Mouse (Mus musculus) stomach, postnatal 0 days (tissue): ENCODE measurements around the gene Epb41. TPM values are rescaled to one million over a fixed set of nuclear protein-coding genes. Genes with fewer than 3 reads are reported as not detected.

Experiments
- ATAC-seq: fragments of 200-750 bp; cut with Nextera tagmentation; 2 replicates; pipeline ENCODE4 v1.8.0; 2017; ENCODE audit not compliant: low FRiP score, low TSS enrichment
- DNase-seq: peaks from one replicate; pipeline ENCODE4 v3.0.0-alpha.2; 2016; ENCODE audit warnings: low spot score
- H3K27ac ChIP-seq: fragments of 300-500 bp; sonication (generic); replicated peaks from 2 replicates; pipeline ENCODE4 v1.5.1; 2014; ENCODE audit warnings: mild to moderate bottlenecking, control low read depth
- H3K27me3 ChIP-seq: fragments of 300-500 bp; sonication (generic); 2 replicates; pipeline ENCODE4 v1.6.1; 2014; ENCODE audit warnings: low read length; ENCODE audit not compliant: control insufficient read depth, insufficient read depth
- H3K36me3 ChIP-seq: fragments of 300-500 bp; sonication (generic); 2 replicates; pipeline ENCODE4 v1.6.1; 2014; ENCODE audit warnings: low read length, mixed read lengths; ENCODE audit not compliant: control insufficient read depth, insufficient read depth
- H3K4me1 ChIP-seq: fragments of 300-500 bp; sonication (generic); replicated peaks from 2 replicates; pipeline ENCODE4 v1.6.1; 2014; ENCODE audit warnings: antibody characterized with exemption; ENCODE audit not compliant: control insufficient read depth, insufficient read depth
- H3K4me2 ChIP-seq: fragments of 300-500 bp; sonication (generic); replicated peaks from 2 replicates; pipeline ENCODE4 v1.6.1; 2014; ENCODE audit warnings: low read depth, mild to moderate bottlenecking, control low read depth, moderate library complexity
- H3K4me3 ChIP-seq: fragments of 300-500 bp; sonication (generic); 2 replicates; pipeline ENCODE4 v1.5.1; 2014; ENCODE audit warnings: low read depth, low read length, control low read depth
- H3K9ac ChIP-seq: fragments of 300-500 bp; sonication (generic); 2 replicates; pipeline ENCODE4 v1.6.1; 2014; ENCODE audit warnings: mild to moderate bottlenecking, low read length, control low read depth, mixed read lengths
- H3K9me3 ChIP-seq: fragments of 300-500 bp; sonication (generic); 2 replicates; pipeline ENCODE4 v1.6.1; 2016; ENCODE audit warnings: low read length; ENCODE audit not compliant: control insufficient read depth
- CTCF ChIP-seq: IDR thresholded peaks from 2 replicates; pipeline ENCODE4 v1.5.1; 2016; ENCODE audit warnings: antibody characterized with exemption, low read depth, mild to moderate bottlenecking, moderate library complexity
- EP300 ChIP-seq: optimal IDR thresholded peaks from 2 replicates; pipeline ENCODE3; 2016; ENCODE audit warnings: antibody characterized with exemption
- WGBS: fragments of 180-500 bp; shearing (Covaris S2); extraction: QIAGEN DNeasy Blood & Tissue Kit; methylation state at CpG from one replicate; pipeline ENCODE4 v1.1.7; 2014; 5-methylcytosine and 5-hydroxymethylcytosine counted together
- polyA plus RNA-seq: library from polyadenylated mRNA; unstranded; fragments of >200 nt; fragmentation: Nextera tagmentation; extraction: Ambion mirVana; gene quantifications from 2 replicates; pipeline ENCODE4 v1.2.1, GENCODE M21; 2015

Epb41 gene
- polyA plus RNA-seq, 1 experiment from 2014 or later, result 24.3 TPM

DNA sequence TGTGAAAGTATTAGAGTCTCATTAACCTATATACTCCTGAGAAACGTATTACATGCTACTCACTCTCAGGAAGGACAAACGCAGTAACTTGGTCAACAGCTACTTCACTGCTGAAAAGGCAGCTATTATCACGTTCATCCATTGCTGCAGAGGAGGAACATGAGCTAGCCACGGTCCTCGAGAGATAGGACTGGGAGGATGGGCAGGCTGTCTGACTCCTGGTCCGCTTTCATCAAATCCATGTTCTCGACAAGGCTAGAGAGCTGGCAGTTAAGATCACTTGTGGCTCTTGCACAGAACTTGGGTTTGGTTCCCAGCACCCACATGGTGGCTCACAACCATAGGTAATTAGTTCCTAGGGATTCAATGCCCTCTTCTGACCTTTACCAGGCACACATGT is 53.2 kb downstream of the Epb41 start:
- H3K9ac ChIP-seq, result no peak overlapping the region
- no peak for DNase-seq
- no peaks in the 10 kb centered on the region for H3K9me3 ChIP-seq
- no peaks in the 10 kb centered on the region for H3K27me3 ChIP-seq
- no peak for ATAC-seq
- H3K4me1 ChIP-seq, result no peaks in the 10 kb centered on the region
- TF ChIP-seq EP300 (no peak), CTCF (no peak)
- no peak overlapping the region for H3K4me3 ChIP-seq
- no peak overlapping the region for H3K4me2 ChIP-seq
- WGBS, result 95% methylated on average over 7 of the region's 7 CpGs
- no peaks in the 10 kb centered on the region for H3K36me3 ChIP-seq
- H3K27ac ChIP-seq, result no peak overlapping the region

DNA sequence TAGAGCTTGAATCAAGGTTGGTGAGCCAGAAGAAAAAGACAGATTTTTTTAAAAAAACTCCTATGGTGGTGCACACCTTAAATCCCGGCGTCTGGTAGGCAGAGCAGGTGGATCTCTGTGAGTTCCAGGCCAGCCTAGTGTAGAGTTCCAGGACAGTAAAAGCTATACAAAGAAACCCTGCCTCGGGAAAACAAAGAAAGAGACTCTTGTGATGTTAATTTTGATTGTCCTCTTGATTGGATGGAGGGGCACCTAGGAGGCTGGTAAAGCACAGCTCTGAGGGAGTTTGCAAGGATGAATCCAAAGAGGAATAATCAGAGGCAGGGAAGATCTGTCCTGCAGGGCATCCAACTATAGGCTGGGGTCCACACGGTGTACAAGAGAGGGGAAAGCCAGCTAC is 56.6 kb downstream of the Epb41 start:
- H3K4me3 ChIP-seq, result no peak overlapping the region
- TF ChIP-seq EP300 (no peak), CTCF (no peak)
- no peaks in the 10 kb centered on the region for H3K4me1 ChIP-seq
- no peak overlapping the region for H3K9ac ChIP-seq
- H3K27ac ChIP-seq, result no peak overlapping the region
- no peaks in the 10 kb centered on the region for H3K27me3 ChIP-seq
- 66% methylated on average over 4 of the region's 4 CpGs for WGBS
- H3K4me2 ChIP-seq, result no peak overlapping the region
- H3K36me3 ChIP-seq, result no peaks in the 10 kb centered on the region
- DNase-seq, result no peak
- H3K9me3 ChIP-seq, result no peaks in the 10 kb centered on the region
- no peak for ATAC-seq

DNA sequence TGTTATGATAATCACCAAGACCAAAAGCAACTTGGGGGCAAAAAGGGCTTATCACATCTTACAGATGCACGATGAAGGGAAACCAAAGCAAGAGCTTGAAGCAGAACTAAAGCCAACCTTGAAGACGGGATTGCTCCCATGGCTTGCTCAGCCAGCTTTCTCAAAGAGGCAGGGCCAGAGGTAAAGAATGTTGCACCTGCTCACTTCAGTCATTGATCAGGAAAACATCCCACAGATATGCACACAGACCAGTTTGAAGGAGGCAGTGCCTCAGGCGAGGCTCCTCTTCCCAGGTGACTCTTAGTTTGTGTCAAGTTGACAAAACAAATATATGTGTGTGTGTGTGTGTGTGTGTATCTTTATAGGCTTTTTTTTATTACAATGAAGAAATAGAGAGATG is 59.7 kb downstream of the Epb41 start:
- Histone ChIP-seq H3K27me3 (no peaks in the 10 kb centered on the region), H3K9ac (no peak overlapping the region), H3K4me2 (no peak overlapping the region), H3K4me3 (no peak overlapping the region), H3K4me1 (no peaks in the 10 kb centered on the region), H3K36me3 (no peaks in the 10 kb centered on the region), H3K27ac (no peak overlapping the region), H3K9me3 (no peaks in the 10 kb centered on the region)
- no peak for TF ChIP-seq CTCF
- no peak for TF ChIP-seq EP300
- ATAC-seq, result no peak
- WGBS, result 78% methylated on average over 3 of the region's 3 CpGs
- DNase-seq, result no peak

DNA sequence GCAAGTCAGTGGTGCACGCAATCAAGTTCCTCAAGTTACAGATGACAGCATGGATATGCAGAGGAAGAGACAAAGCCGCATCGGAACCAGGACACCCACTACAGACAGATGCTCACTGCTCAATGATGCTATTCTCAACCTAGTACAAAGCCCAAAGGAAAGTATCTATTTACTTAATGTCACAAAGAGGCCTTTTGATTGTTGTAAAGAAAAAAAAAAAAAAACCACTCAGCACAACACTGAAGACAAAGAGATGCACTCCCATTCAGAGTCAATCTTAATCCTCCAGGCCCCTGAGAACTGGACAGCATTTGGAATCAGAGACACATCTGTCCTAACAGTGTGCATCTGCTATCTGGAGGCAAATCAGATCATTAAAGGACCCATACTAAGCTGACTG is 63.5 kb downstream of the Epb41 start:
- no peak for TF ChIP-seq CTCF
- TF ChIP-seq EP300, result no peak
- H3K27me3 ChIP-seq, result no peaks in the 10 kb centered on the region
- H3K9me3 ChIP-seq, result no peaks in the 10 kb centered on the region
- H3K27ac ChIP-seq, result no peak overlapping the region
- no peak for ATAC-seq
- H3K4me1 ChIP-seq, result no peaks in the 10 kb centered on the region
- 75% methylated on average over 3 of the region's 3 CpGs for WGBS
- no peak for DNase-seq
- H3K9ac ChIP-seq, result no peak overlapping the region
- no peaks in the 10 kb centered on the region for H3K36me3 ChIP-seq
- H3K4me3 ChIP-seq, result no peak overlapping the region
- no peak overlapping the region for H3K4me2 ChIP-seq

DNA sequence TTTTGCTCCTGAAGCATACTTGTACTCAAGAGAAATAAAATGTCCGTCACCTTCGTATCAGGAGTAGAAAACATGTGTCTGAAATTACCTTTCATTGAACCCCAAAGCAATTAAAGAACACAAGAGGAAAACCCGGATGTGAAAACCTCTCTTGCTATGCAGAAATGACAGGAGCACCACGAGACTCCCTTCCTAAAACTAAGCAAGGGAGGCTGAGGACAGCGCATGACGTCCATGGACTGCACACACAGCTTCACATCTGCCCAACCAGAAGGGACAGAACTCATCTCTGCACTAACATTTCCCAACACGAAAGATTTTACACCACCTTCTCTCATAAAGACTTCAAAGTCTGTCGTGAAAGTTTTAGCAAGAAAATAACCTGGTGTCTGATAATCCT is 64.7 kb downstream of the Epb41 start:
- Histone ChIP-seq H3K4me1 (no peaks in the 10 kb centered on the region), H3K4me2 (no peak overlapping the region), H3K4me3 (no peak overlapping the region), H3K9me3 (no peaks in the 10 kb centered on the region), H3K27ac (no peak overlapping the region), H3K36me3 (no peaks in the 10 kb centered on the region), H3K9ac (no peak overlapping the region), H3K27me3 (no peaks in the 10 kb centered on the region)
- ATAC-seq (no peak), DNase-seq (no peak)
- WGBS, result 80% methylated on average over 8 of the region's 8 CpGs
- TF ChIP-seq EP300 (no peak), CTCF (no peak)

DNA sequence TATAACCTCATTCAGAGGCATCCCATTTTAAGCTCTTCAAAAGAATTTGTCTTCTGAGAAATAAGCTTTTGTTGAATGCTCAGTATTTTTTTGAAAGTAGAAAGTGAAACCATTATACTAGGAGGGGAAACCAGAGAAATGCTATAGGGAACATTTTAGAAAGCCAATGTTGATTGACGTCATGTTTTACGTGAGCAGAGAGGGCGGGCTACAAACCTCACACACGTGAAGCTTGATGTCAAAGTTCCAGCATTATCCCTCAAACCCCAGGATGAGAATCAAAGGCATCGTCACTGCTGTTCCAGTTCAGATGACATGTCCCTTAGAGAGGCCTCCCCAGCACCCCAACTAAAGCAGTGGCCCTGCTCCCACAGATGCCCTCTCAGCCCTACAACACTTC is 66.9 kb downstream of the Epb41 start:
- DNase-seq (no peak), ATAC-seq (no peak)
- Histone ChIP-seq H3K4me1 (no peaks in the 10 kb centered on the region), H3K27me3 (no peaks in the 10 kb centered on the region), H3K4me2 (no peak overlapping the region), H3K27ac (no peak overlapping the region), H3K36me3 (peaks cover 2% of the 10 kb centered on the region; the same call in 1 of the 2 replicates), H3K9me3 (no peaks in the 10 kb centered on the region), H3K9ac (no peak overlapping the region), H3K4me3 (no peak overlapping the region)
- TF ChIP-seq EP300, result no peak
- no peak for TF ChIP-seq CTCF
- 80% methylated on average over 5 of the region's 5 CpGs for WGBS
